Mouse (Mus musculus) E14TG2a.4 (cell line): ENCODE data around the gene Calhm6.

Experiments used
- CTCF ChIP-seq: conservative IDR thresholded peaks from 2 replicates; pipeline ENCODE4 v1.5.1; 2014; ENCODE audit warnings: low read length
- NANOG ChIP-seq: IDR thresholded peaks from 2 replicates; pipeline ENCODE4 v1.6.1; 2014; ENCODE audit warnings: borderline replicate concordance, low read length, mixed read lengths

GRCm38 (mm10) chr10:34141693-34142092, 13.9 kb upstream of the Calhm6 start:
- TF ChIP-seq CTCF = no peak
- no peak for TF ChIP-seq NANOG
